Mouse (Mus musculus): ENCODE measurements around the gene Nkx6-2.

Nkx6-2 gene

DNA sequence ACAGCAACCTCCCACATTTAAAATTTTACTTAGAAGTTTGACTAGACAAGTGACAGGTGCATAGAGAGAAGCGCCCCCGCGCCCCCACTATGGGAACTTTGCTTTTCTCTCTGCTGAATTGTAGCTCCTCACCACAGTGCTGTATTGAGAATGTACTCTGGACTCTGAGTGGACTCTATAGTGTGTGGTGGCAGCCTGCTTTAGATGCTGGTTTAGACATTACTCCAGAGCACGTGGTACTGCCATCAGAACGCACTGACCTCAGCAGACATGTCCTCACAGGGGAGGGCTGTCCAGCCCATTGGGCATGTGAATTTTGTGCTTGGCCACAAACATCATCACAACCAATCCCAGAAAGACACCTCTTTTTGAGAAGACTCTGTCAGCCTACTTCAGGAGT lies 11.8 kb downstream of the Nkx6-2 start:
- DNase-seq (ENCODE audit: low spot score), result no peak

DNA sequence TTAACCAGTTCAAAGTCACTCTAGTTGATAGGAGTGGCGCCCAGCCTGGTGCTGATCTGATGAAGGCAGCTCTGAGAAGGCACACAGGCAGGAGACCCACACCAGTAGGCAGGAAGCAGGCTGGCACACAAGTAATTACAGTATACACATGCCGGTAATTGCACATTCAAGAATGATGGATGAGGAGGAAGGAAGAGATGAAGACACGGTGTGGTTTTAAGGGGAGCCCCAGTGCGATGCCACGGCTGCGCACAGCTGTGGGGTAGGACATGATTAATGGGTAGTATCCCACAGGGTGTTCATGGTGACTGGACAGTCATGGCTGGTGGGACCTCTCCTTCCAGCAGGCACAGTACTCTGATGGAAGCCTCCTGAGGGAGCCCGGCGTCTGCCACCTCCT lies 16.1 kb downstream of the Nkx6-2 start:
- DNase-seq (ENCODE audit: low spot score), result no peak

DNA sequence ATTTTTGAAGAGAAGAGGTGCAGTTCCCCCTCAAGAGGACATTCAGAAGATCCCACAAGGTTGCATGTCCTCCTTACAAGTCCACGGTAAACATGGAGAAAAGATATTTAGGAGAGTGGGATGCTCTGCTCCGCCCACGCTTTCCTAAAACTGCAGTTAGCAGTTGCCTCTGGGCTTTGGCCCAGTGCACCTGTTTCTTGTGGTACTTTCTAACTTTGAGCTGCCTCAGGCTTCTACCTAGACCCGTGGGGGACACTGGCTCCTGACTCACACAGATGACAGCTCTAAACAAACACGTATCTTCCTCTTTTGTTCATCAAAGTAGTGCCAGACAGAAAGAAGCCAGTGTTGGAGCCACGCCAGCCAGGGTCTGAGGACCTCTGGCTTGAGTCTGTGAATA lies 16.6 kb downstream of the Nkx6-2 start:
- no peak for DNase-seq (ENCODE audit: low spot score)

DNA sequence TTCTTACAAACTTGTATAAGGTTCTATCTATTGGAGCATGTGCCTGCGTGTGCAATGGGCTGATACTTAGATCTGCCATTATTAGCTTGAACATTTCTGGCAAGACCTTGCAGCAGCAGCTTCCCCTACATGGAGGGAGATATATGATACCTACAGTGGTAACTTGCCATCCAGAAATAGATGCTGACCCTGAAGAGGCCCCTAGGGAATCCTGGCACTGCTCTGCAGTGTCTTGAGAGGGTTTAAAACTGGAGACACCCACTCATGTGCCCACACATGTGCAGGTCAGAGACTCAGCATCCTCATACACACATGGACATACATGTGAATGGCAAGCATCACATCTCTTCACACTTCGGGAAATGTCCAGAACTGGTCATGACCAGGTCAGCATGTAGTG lies 18.4 kb downstream of the Nkx6-2 start:
- no peak for DNase-seq (ENCODE audit: low spot score)

DNA sequence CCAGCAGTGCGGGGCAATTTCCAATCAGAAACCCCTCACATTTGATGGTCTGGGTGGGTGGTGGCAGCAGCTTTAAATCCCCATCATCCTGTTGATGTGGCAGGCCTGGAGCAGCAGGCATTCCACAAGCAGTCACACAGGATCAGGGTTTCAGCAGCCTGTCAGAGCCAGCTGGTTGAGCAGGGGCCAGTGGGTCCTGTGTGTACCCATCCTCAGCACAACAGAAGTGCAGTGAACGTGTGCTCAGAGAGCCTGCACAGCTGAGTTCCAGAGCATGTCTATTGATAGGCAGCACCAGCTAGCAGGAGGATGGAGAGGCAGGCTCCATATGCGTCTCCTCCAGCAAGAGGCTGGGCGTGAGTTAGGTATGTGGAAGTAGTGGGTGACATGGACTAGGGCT lies 19.2 kb downstream of the Nkx6-2 start:
- no peak for DNase-seq (ENCODE audit: low spot score)

DNA sequence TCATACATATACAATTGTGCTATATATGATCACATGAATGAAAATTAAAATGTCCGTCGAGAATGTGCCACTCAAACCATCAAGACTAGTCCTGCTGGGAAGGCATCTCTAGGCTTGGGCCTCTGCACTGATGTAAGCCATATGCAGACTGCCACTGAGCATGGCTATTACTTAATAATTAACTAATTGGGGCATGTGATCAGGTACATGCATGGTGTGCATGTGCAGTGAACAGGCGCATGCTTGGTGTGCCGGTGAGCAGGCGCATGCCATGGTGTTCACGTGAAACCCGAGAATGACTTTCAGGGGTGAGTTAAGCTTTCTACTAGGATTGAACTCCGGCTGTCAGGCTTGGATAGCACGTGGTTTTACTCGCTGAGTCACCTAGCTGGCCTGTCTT lies 22.9 kb downstream of the Nkx6-2 start:
- DNase-seq (ENCODE audit: low spot score), result no peak

DNA sequence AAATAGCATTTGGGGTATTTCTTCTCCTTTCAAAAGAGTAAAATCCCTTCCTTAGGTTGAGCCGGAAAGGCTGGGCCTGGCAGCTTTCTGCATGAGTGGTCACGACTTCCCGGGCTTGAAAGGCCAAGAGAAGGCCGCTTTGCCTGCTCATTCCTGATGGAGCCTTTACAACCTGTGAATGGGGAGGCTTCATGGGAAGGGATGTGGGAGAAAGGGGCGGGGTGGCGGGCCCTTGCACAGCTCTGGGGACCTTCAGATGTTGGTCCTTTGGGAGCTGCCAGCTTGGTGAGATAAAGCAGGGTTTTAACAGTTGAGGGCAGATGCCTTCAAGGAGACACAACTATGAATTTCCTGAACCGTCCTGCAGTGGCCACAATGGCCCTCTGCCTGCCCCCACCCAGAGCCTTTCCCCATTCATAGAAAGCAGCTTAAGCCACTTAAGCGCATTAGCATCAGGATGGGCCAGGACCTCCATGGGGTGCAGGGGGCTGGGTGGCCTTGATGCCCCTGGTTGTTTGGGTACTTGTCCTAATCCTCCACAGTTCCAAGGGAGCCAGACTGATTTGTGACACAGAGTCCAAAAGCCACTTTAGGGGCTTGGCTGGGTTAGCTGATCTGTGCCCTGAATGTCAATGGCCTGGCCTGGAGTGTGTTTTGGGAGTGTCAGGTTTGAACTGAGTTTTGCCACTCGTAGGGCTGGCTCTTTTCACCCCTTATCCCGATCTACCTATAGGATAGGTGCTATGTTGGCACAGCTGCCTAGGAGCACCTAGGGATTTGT lies 25.7 kb downstream of the Nkx6-2 start:
- no peak for DNase-seq (ENCODE audit: low spot score)

DNA sequence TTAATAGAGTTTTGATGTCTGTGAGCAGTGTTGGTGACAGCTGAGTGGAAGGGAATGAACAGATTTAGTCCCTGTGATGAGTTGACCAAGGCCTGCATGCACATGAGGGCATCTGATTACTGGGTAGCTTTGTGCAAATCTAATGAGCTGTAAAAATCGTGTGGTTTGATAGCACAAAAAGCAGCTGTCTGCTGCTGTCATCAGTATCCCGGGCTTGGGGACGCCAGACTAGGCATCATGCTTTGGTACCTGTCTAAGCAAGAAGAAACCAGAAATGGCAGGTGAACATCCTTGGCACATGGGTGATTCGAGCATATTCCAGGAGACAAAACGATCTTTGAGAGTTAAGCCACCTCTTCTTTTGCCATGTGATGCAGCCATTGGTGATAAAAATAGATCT lies 26.3 kb downstream of the Nkx6-2 start:
- no peak for DNase-seq (ENCODE audit: low spot score)

DNA sequence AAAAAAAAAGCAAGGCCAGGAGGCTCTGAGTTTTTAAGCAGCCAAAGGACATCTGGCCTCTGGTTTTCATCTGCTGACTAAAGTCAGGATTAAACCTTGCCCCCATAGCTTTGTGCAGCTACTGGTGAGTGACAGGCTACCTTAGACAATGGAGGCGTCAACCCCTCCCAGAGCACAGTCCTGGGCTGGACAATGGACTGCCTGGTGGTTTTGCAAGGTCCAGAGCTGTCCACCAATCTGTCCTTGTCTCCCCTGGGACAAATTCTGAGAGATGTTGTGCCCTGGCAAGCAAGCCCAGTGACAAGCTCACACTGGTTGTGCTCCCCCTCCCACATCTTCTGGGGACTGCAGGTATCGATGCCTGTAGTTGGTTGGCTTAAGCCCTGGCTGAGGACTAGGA lies 31.1 kb downstream of the Nkx6-2 start:
- no peak for DNase-seq (ENCODE audit: low spot score)

DNA sequence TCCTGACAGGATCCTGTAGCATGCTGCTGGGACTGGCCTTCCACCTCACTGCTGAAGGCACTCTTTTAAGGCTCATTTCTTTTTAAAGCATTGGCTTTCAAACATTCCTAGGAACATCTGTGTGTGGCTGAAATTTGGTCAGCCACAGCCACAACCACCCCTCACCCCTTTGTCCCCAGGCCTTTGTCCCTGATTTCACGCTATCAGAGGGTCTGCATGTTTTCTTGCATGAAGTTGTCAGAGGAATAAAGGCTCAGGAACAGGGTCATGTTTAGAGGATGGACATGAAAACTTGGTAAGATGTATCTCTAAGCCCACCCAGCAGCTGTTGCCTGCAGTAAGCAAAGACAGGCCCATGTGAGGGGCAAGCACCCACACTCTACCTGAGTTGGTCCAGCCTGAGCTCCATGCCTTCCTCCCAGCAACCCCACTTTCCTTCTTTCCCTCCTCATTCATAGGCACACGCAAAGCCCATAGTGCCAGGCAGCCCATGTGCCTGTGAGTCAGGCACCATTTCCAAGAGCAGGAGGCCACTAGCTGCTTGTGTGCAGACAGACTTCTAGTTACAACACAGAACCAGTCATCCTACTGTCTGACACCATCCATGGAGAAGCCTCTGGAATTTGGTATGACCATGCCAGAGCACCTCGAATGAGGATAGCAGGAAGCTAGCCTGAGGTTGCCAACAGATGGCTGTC lies 32.4 kb downstream of the Nkx6-2 start:
- no peak for DNase-seq (ENCODE audit: low spot score)

DNA sequence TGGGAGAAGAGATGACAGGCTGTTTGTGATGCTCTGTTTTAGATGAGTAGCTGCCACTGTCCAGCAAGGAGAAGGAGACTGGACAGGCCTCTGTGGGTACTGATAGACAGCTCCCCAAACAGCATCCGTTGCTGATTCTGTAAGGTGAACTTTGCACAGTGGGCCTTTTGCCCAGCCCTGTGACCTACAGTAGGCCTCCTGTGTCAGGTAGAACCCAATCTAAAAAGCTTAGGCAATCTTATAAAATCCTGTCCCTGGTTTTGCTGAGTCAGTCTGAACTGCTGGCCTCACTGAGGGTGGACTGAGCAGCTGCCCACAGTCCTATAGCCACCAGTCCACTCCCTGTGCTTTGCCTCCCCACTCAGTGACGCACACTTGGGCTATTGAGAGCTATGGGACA lies 35.3 kb downstream of the Nkx6-2 start:
- no peak for DNase-seq (ENCODE audit: low spot score)

DNA sequence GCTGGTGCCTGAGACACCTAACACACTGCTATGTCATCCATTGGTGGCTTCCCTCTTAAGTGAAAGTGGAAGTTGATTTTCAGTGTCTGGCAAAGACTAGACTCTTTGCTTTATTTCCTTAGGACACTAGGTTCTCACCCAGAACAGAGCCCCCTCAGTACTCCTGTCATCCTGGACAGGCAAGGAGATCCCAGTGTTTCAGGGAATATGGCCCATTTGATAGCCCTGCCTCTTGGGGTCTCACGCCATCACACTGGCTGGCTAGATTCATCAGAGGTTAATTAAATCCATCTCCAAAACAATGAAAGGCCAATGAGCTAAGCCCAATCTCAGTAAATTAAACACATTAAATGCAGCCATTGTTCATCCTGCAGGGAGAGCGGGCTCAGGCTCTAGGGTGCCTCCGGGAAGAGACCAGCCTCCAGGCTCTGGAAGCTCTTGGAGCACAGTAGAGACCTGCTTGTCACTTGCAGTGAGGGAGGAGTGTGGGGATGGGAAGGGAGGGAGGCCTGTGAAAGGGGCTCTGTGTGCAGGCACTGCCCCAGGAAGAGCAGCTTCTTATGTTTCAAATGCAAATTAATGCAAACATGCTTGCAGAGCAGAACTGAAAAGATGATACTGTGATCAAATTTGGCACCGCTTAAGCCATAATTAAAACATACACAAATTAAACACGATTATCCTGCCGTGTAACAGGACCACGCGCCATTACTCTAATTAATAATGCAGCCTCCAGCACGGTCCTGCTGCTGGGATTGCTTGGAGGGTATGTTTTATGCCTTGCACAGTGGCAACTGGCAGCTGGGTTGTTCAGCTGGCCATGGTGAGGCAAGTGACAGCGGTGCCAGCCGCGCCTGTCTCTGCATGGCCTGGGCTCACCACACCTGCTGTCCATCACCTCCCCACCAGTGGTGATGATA lies 37.6 kb downstream of the Nkx6-2 start:
- DNase-seq (ENCODE audit: low spot score), result no peak

DNA sequence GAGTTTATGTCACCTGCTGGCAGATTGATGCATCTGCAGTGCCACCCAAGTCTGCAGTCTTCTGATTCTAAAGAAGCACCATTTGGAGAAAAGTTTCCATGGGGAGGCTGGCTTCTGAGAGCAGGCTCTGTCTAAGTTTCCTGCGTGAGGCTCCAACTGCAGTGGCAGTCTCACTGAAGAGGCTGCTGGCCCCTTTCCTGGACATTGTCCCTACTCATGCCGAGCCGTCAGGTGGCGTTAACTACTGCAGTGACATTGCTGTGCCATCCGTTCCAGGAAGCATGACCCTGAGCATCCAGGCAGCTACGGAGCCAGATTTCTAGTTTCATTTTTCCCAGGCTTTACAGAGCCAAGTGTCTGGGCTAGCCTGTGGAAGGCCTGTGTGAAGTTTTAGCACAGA lies 41.2 kb downstream of the Nkx6-2 start:
- no peak for DNase-seq (ENCODE audit: low spot score)

DNA sequence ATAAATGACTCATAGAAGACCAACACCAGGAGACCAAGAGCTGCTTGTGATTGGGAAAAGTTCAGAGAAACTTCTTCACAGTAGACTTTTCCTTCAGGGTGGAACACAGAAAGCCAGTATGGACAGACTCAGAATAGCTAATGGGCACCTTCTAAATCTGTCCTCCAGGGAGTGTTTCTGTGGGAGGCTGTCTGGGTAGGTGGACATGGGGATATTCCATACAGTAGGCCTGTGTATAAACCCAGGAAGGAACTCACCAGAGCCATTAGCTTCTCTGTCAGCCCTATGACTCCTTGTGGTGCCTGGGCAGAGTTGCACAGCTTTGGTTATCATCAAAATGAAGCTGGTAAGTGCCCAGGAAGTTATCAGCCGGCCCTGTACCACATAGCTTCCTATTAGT lies 42.0 kb downstream of the Nkx6-2 start:
- no peak for DNase-seq (ENCODE audit: low spot score)

DNA sequence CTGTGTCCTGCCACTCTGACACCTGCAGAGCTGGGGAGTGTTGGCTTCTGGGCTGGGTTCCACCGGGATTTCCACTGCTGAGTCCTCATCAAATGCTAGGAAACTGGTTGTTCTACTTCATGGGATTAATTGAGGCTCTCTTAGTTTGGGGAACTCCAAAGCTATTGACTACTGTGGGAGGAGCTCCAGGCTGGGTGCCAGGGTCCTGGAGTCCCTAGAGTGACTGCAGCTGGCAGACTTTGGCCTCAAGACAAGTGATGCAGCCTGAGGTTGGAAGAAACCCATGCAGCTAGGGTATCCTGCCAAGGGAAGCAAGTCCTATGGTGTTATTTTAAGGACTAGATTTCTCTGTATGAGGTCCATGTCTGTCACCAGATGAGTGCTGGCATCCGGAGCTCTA lies 44.1 kb downstream of the Nkx6-2 start:
- no peak for DNase-seq (ENCODE audit: low spot score)

DNA sequence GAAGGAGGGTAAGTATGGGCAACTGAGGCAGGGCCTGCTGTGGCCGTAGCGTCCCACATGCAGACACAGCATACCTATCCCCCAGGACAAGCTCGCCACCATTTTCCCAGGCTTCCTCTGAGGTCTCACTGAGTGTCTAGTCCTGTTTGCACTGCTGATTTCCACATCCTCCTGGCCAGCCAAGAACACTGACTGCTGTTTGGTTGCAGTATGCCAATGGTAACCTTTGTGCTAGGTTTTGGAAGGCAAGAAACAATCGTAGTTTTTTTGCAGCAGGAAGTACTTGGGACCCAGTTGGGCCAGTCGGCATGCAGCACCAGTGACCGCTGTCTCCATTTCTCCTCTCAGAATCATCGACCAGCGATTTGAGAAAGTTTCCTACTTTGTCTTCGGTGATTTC lies 44.8 kb downstream of the Nkx6-2 start:
- no peak for DNase-seq (ENCODE audit: low spot score)

DNA sequence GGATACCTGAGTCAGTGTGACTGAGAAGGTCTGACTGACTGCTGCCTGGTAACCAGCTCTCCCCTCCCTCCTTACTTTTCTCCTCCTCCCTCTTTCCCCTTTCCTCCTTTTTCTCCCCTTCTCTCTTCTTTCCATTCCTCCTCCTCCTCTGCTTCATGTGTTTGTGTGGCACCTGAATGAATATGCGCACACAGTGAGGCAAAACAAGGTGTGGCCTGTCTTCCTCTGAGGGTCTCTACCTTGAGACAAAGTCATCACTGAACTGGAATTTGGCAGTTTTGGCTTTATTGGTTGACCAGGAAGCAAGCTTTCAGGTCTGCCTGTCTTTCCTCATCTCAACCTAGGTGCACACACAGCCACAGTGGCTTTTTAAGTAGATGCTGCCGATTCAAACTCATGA lies 45.8 kb downstream of the Nkx6-2 start:
- DNase-seq (ENCODE audit: low spot score), result no peak

DNA sequence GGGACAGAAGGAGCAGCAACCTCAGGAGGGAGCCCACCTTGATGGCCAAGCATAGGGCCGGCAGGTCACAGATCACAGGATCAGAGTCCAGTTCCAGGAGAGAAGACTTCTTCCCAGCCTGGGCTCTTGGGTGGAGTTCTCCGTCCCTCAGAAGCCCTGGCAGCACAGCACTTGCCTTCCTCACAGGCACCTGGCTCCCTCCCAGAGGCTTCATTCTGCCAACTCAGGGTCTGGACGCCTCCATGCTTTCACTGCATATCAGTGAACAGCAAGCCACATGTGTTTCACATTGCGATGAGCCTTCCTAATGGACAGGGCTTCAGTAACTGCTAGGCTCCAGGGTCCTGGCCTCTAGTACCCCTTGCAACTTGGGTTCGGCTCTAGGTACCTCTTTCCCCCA lies 46.3 kb downstream of the Nkx6-2 start:
- no peak for DNase-seq (ENCODE audit: low spot score)

DNA sequence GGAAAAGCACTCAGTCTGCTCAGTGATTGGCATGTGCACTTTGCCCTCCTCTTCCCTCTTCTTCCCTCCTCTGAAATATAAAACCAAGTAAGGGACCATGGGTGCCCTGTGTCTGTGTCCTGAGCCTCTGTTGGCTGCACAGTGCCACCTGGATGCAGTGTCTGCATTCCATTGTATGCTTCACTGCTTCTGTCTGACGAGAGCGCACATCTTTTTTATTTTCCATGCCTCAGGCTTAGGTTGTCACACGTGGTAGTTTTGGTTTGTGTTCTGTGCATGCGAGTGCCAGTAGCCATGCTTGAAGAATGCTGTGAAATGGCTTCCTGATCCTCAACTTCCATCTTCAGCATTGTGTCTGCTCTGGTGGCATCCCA lies 51.2 kb downstream of the Nkx6-2 start:
- DNase-seq (ENCODE audit: low spot score), result no peak

DNA sequence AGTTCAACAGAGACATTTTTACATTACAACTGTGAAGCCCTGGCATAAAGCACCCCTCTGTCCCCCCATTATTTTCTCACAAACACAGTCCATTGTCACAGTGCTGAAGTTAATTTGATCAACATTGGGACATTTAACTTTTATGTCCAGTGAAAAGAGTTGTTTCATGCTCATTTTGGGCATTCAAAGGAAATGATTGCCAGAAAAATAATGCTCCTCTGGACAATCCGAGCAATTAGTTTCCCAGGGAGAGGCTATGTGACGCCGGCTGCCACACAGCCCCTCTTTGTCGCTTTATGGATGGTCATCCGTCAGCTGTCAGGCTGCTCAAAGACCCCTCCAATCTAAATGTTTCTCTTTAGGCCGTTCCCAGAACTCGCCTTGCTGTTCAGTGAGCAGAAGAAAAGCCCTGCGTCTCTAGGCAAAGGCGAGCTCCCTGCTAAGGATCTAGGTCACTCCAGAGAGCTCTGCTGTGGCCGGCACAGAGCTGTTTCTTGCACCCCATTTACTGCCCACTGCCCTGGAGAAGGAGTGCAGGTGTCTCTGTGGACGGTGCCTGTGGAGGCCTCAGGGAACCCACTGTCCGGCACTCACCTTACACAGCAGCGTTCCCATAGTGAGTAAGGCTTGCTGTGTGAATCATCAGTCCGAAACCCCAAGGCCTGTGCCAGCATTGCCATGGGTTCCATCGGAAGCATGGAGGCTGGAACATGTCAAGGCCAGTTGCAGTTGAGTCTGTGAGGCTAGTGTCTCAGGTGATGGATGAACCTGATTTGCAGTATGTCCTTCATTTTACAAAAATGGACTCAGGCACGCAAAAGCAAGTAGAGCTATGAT lies 51.8 kb downstream of the Nkx6-2 start:
- no peak for DNase-seq (ENCODE audit: low spot score)

Data from ovary, adult 18-20 months (tissue).